Mouse (Mus musculus): Measurements from ENCODE around the gene Dlgap3.

The Dlgap3 gene

DNA sequence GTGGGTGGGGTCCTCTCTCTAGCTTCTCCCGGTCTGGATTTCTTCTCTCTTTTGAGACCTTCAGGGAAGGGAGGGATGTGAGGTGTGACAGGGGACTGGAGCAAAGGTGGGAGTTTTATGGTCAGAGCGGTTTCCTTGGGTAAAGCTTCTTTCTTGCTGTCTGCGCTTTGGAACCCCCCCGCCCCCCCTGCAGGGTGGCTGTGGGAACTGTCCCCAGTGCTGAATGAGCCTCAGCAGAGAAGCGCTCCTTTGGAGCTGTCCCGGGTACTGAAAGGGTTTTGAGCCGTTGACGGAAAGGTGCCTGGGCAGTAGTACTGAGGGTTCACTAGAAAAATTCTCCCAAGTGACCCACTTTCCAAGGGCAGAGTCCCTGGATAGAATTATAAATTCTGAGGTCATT lies 4.5 kb downstream of the Dlgap3 start:
- in situ Hi-C loops (cut with MboI, MseI) = loop anchor here in 1 of 2 experiments (5.0 to 25.0 kb wide), 2 partner anchors 101 to 1014 kb away; no protein-coding TSS in a partner anchor

GRCm38 (mm10) chr4:127174075-127174899 lies 5.3 kb downstream of the Dlgap3 start:
- in situ Hi-C loops (cut with MboI, MseI) = loop anchor here in 1 of 2 experiments (5.0 to 25.0 kb wide), 2 partner anchors 102 to 1013 kb away; no protein-coding TSS in a partner anchor

- in situ Hi-C loops (cut with MboI, MseI) = loop anchor here in 1 of 2 experiments (5.0 to 25.0 kb wide), 2 partner anchors 103 to 1012 kb away; no protein-coding TSS in a partner anchor
These were observed 5.9 kb downstream of the Dlgap3 start for GRCm38 (mm10) chr4:127174900-127175278.

- in situ Hi-C loops (cut with MboI, MseI) = no loop called here
These were observed 9.0 kb downstream of the Dlgap3 start for GRCm38 (mm10) chr4:127177961-127178360.

DNA sequence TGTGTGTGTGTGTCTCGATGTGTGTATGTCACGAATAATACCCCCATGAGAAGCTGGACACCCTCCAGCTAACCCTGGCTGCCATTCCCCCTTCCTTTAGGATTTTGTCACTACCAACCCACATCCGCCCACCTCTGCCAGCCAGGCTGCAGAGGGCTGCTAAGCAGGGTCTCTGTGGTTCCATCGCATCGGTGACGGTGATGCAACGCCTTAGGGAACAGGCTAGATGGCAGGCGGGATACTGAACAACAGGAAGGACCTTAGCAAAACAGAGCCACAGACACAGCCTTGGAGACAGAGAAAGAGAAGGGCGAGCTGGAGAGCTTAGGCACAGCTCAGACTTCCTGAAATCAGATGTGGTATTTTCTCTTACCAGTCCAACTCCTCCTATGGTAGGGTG lies 9.7 kb downstream of the Dlgap3 start:
- in situ Hi-C loops (cut with MboI, MseI) = no loop called here

- in situ Hi-C loops (cut with MboI, MseI) = no loop called here
These were observed 10.8 kb downstream of the Dlgap3 start for GRCm38 (mm10) chr4:127179469-127180449.

DNA sequence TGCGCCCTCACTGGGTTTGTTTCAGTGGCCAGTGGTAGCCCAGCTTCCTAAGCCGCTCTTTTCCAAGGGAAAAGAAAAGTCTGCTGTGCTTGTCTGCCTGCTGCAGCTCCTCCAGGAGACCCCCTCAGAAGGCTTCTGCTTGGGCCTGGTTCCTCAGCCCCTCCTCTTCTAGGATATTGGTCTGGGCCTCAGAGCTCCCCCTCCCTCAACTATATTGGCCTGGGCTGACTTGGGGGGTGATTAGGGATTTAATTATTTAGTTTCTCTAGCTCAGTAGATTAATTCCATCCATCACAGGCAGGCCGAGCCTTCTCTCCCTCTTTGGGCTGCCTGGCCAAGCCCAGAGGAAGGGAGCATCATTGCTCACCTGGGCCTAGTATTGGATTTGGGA lies 11.4 kb downstream of the Dlgap3 start:
- in situ Hi-C loops (cut with MboI, MseI) = no loop called here

- in situ Hi-C loops (cut with MboI, MseI) = no loop called here
These were observed 12.0 kb downstream of the Dlgap3 start for GRCm38 (mm10) chr4:127181010-127181409.

- in situ Hi-C loops (cut with MboI, MseI) = no loop called here
These were observed 14.9 kb downstream of the Dlgap3 start for GRCm38 (mm10) chr4:127183867-127184266.

GRCm38 (mm10) chr4:127190921-127191320 lies 21.9 kb downstream of the Dlgap3 start:
- in situ Hi-C loops (cut with MboI, MseI) = no loop called here

DNA sequence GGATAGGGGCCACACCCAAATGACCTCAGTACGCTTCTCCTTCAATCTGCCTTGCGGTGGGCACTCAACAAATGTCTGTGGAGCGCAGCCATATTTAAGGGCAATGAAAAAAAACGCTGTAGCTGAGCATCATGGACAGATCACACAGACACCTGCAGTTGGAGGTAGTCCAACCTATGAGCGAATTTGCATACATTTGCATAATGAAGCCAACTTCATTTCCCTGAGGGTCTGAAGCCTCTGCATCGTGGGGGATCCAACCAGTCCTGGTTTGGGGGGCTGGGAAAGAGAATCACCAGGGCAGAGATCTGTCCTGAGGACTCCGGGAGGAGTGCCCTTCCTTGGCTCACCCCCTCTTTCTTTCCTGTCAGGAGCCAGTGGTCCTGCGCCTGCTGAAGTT lies 23.7 kb downstream of the Dlgap3 start:
- in situ Hi-C loops (cut with MboI, MseI) = no loop called here

GRCm38 (mm10) chr4:127193378-127194155 lies 24.6 kb downstream of the Dlgap3 start:
- in situ Hi-C loops (cut with MboI, MseI) = no loop called here

DNA sequence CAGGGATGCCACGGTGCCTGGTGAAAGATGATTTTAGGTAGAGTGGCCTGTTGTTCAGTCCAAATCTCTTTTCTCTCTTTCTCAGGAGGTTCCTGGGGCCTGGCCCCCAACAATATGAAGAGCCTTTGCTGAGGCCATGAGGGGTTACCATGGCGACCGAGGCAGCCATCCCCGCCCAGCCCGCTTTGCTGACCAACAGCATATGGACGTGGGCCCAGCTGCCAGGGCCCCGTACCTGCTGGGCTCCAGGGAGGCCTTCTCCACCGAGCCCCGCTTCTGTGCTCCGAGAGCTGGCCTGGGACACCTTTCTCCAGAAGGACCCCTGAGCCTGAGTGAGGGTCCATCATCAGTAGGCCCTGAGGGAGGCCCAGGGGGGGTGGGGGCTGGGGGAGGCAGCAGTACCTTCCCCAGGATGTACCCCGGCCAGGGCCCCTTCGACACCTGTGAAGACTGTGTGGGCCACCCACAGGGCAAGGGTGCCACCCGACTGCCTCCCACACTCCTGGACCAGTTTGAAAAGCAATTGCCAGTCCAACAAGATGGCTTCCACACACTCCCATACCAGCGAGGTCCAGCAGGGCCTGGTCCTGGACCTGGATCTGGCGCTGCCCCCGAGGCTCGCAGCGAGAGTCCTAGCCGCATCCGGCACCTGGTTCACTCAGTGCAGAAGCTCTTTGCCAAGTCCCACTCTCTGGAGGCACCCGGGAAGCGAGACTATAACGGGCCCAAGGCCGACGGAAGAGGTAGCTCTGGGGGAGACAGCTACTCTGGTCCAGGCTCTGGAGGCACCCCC lies 25.7 kb downstream of the Dlgap3 start:
- in situ Hi-C loops (cut with MboI, MseI) = no loop called here

DNA sequence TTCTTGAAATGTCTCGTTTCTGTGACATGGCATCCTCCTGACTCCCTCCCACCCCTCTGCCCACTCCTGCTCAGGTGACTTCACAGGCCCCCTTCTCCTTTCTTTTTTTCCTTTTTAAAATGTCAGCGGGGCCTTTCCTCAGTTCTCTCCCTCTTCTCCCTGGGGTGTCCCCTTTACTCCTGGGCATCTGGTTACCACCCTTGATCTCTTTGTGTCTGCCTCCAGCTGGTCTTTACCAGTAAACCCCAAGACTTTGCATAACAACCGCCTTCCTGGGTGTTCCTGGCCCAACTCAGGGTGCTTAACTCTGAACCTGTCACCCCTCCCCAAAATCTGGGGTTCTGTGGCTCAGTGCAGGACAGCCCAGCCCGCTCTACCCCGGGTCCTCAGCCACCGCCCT lies 29.6 kb downstream of the Dlgap3 start:
- in situ Hi-C loops (cut with MboI, MseI) = no loop called here

GRCm38 (mm10) chr4:127199406-127199805 lies 30.4 kb downstream of the Dlgap3 start:
- in situ Hi-C loops (cut with MboI, MseI) = no loop called here

- in situ Hi-C loops (cut with MboI, MseI) = no loop called here
These were observed 31.2 kb downstream of the Dlgap3 start for GRCm38 (mm10) chr4:127200164-127200722.

GRCm38 (mm10) chr4:127200769-127201617 lies 32.0 kb downstream of the Dlgap3 start:
- in situ Hi-C loops (cut with MboI, MseI) = no loop called here

DNA sequence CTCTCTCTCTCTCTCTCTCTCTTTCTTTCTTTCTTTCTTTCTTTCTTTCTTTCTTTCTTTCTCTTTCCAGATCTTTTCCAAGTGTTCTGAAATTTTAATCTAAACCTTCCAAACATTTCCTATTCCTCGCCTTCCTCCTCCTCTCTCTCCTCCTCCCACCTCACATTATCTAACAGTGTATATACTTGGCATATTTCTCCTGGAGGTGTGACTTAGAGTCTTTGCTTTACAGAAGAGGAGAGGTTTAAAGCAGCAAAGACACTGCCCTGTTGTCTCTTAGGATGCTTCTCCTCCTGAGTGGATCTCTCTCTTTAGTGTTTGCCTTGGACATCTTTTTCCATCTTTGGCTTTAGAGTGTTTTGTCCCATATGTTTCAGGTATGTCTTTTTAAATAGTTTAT lies 34.1 kb downstream of the Dlgap3 start:
- in situ Hi-C loops (cut with MboI, MseI) = no loop called here

DNA sequence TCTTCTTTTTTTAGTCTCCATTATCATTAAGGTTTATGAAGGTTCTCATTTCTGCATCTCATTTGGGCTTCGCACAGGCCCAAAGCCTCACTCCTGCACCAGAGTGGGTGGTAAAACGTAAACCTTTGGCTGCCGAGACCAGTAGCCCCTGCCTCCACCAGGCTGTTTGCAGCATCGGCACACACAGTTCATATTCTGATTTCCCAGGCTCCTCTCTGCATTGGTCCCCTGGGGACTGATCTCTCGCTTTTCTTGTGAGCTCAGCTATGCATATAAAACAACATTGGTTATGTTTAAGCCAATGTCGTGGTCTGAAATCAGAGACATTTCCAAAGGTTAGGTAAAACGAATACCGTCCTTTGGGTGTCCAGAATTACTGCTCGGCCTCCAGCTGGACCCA lies 42.3 kb downstream of the Dlgap3 start:
- in situ Hi-C loops (cut with MboI, MseI) = no loop called here

Measured in T-helper 17 cell (primary cell).